Mouse (Mus musculus) urinary bladder, postnatal 25 days (tissue): ENCODE data around the gene Als2.
A peak's percentile ranks its signal among the peaks of the same experiment; 100 is the strongest.

Source experiments
- DNase-seq: peaks from one replicate; pipeline ENCODE4 v3.0.0; 2022; ENCODE audit warnings: low spot score

Als2 gene

DNA sequence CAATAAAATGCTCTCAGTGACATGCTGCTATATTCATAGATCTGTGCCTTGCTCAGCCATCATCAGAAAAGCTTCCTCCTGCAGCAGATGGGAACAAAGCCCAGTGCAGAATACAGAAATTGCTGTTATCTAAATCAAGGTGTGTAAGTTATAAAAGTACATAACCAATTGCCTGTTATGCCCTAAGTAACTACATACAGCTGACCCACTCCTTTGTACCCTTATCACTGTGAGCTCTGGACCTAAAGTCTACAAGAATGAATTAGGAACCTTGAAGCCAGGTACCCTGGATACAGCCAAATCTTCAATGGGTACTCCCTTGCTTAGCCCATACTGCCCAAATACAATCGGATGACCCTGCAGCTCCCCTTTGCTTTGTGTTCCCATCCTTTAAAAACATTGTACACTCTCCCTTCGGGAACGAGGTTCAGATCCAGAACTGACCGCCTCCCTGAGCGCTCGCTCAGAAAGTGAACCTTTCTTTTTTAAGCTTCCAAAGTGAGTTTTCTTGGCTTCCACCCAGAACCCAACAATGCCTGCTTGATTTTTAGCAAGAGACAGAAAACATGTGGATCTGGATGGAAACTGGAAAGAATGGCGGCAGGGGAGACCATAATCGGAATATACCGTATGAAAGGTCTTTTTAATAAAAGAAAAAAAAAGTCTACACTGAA, 70.7 kb downstream of the Als2 start:
- DNase-seq = no peak

DNA sequence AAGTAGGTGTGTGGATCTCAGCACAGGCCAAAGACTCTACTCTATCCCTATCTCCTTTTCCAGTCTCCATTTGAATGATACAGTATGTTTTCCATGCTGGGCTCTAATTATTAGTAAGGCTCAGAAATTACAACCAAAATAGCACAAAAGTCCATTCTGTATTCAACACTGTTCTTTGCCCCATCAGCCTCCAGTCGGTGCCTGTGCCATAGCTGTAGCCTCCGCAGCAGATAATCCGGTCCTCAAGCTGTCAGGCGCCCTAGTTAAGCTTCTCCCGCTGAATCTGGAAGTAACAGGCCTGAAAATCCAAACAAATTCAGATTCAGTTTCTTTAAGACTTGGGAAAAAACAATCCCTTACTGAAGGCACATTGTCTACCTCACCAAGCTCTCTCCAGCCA, 73.1 kb downstream of the Als2 start:
- no peak for DNase-seq

- no peak for DNase-seq
These were observed 74.0 kb downstream of the Als2 start, which contains the start of gene Mpp4 for GRCm38 (mm10) chr1:59163030-59163461. Mpp4 (minus strand) TSS chr1:59163389.

DNA sequence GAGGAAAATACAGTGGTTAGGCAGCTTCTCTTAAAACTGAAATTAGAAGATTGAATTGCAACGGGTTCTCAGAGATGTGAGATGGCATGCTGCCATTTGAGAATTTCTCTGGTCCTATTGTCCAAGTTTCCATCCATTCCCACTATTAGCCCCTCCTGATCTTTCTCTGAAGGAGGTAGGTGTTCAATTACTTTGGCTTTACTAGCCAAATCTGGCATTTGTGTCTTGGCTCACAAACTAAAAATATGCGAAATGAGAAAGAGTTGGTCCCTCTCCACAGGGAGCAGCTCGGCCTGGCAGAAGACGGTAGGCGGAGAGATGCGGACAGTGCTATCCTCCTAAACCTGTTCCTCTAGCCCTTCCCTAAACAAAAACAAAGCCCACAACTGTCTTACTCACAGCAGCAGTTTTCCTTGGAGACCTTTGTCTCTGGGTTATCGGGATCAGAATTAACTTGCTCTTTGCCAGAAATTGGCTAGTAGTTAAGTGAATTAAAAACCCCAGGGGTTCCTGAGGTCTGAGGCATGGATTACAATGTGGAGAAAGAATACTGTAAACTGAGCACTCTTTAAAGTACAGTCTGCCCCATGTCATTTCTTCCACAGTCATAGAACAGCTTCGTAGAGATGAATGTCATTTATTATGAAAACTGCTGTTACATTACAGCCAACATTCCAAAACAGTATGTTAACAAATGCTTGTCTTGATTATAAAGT, 74.6 kb downstream of the Als2 start:
- DNase-seq = no peak

GRCm38 (mm10) chr1:59161396-59161795, 75.6 kb downstream of the Als2 start:
- DNase-seq = no peak

DNA sequence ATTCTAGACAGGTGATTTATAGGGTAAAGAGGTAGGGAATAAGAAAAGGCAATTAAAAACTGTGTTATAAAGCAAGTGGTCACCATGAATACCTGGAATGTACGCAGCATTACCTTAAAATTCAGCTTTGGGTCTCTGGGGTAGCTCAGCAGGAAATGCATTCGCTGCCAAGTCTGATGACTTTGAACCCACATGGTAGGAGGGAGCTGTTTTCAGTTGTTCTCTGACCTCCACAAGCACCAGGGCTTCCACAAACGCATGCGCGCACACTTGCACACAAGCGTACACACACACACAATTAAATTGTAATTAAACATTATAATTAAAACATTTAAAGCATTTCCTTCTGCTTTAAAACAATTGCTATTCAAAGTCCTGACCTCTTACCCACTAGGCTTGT, 76.2 kb downstream of the Als2 start:
- no peak for DNase-seq

GRCm38 (mm10) chr1:59159136-59159535, 77.9 kb downstream of the Als2 start:
- no peak for DNase-seq

- DNase-seq = no peak
These were observed 78.5 kb downstream of the Als2 start for GRCm38 (mm10) chr1:59158498-59158897.

GRCm38 (mm10) chr1:59157846-59158245, 79.2 kb downstream of the Als2 start:
- DNase-seq = no peak

- no peak for DNase-seq
These were observed 84.7 kb downstream of the Als2 start for GRCm38 (mm10) chr1:59152346-59152745.

DNA sequence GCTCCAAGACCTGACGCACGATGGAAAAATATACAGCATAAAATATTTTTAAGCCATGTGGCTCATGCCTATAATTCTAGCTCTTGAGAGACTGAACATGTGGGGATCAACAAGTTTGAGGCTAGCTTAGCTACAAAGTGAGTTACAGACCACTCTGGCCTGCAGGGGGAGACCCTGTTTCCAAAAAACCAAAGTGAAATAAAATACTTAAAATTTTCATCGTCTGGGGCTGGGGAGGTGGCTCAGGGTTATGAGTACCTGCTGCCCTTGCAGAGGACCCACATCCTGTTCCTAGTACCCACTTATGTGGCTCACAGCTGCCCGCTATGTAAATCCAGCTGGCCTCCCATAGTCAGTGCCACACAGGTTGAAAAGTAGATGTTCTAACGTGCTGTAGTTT, 86.5 kb downstream of the Als2 start:
- DNase-seq = no peak

DNA sequence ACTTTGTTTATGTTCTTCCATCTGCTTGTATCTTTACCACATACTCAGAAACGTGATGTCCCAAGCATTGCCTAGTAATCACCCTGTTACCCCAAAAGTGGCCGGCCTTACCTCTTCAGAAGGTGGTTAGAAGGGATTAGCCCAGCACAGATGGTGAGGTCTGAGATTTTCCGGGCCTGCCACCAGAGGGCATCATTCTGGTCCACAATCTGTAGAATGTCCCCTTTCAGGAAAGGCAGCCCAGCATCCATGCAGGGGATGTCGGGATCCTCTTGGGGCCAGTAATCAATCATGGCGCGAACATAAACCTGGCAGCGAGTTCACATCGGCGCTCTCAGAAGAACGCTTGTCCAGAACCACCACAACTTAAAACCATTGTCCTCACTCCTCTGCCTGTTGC, 92.5 kb downstream of the Als2 start:
- DNase-seq = peak; percentile 39

DNA sequence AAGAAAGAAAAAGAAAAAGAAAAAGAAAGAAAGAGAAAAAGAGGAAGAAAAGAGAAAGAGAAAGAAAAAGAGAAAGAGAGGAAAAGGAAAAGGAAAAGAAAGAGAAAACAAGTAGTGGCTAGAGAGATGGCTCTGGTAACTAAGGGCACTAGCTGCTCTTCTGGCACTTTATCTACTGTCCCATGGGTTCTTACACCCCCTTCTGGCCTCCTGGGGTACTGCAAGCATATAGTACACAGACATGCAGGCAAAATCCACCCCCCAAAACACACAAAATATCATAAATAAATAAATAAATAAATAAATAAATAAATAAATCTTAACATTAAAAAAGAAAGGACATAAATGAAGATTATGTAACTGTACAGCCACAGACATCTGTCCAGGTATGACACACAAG, 94.2 kb downstream of the Als2 start:
- DNase-seq = peak; percentile 48

GRCm38 (mm10) chr1:59134419-59134818, 102.6 kb downstream of the Als2 start:
- DNase-seq = no peak

- DNase-seq = no peak
These were observed 108.2 kb downstream of the Als2 start for GRCm38 (mm10) chr1:59128879-59129278.

DNA sequence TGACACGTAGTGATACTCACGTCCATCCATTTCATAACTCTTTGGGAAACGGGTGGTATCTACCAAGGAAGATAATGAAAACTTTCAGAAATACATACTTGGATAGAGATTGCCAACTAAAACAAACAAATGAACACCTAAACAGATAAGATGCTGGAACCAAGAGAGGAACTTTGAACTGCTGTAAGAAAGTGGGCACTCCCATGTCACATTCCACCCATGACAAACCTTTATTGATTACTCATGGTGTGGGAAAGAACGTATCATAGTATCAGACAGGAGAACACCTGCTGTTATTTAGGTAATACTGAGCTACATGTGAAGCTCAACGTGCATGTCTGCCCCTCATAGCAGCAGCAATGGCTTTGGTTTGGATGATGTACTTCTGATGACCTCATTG, 111.5 kb downstream of the Als2 start:
- no peak for DNase-seq

DNA sequence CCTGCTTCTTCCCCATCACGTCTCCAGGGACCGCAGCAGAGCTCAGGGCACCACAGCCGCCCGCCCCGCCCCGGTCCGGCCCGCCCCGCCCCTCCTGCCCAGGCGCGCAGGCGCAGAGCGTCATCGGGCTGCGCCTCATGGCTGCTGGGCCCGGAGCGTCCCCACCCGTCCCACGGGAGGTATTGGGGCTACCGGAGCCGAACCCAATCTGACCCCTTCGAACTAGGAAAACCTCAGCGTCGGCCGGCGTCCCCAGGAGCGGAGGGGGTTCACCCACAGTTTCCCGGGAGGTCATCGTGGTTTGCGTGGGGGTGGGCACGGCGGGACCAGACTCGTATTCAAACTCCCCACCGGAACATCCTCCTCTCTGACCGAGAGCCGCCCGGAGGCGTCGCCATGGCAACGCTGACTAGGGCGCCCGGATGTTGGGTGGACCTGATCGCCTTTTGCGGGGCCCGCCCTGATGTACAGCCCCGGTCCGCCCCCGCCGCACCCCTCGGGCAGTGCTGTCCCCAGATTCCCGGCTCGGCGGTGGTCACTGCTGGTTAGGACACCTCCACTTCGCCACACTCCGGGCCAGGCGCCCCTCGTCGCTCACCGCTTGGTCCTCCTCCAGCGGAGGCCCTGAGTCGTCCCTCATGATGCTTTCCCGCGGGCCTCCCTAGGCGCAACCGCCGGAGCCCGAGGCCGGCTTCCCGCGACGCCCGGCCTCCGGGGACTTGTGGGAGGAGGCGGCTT, 117.1 kb downstream of the Als2 start, which contains the start of gene Tmem237:
TSS of gene Tmem237 (minus strand) at position 689 of the 738 bp plus-strand sequence.
- DNase-seq = peak; percentile 91
